Mouse (Mus musculus) frontal cortex, postnatal 25 days (tissue): Measurements from ENCODE around the gene Twf1.

Experiments
- DNase-seq, 2 experiments: peaks; one replicate each; pipeline ENCODE4 v3.0.0; 2022; ENCODE audit warnings: low spot score in 2 of 2

The Twf1 gene

DNA sequence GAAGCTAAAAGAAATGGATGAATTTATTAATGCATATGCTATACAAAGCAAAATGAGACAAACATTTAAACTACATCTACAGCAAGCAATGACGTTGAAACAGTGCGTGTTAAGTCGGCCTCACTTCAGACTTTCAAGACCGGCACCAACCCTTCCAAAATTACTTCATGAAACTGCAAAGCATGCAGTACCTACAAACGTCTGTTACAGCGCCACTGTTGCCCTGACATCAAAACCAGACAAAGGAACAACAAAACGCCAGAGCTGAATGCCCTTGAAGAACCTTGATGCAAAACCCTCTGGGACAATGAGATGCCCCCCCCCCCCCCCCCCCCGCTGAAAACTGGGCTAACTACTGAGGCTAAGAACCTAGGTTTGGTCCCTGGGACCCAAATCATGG lies 16.9 kb downstream of the Twf1 start:
- no peak for DNase-seq

DNA sequence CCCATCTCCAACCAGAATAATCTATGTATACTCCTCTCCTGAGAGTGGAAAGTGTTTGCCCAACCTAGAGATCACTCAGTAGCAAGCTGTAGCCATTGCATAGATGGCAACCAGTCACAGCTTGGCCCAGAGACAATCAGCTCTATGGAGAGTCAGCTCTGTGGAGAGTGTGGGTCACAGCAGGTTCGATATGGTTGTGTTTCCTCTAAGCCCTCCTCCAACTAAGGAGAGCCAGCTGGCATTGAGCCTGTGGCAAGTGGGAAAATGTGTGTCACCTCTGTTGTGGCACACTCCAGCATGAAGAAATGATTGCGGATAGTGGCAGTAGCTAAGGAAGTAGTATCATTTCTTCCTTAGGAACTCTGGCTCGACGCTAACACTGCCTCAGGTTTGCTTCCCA lies 18.2 kb downstream of the Twf1 start:
- no peak for DNase-seq

DNA sequence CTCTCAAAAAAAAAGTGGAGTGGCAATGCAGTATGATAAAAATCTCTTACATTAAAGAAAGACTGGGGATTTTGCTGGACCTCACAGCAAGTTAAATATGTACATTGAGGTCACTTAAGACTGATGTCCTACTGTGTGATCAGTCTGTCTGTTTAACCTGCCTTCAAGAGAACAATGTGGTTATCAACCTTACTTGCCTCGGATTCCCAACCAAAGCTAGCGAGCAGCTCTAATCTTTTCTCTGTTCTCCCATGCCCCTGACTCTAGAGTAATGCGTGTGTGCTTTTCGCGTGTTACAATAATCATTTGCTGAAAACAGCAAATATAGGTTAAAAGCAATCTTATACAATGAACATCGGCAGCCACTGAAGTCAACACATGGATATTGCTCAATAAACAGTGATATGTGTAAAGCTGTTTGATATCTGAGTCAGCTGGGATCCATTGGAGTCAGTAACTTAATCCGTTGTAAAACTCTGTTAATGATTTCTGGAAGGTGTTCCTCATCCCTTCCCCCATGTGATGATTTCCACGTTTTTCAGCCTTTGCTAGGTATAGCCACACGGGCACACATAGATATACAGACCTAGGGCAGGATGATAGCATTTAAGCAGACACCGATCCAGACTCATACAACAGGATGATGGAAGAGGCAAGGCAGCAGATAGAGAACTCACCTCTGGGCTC lies 21.1 kb downstream of the Twf1 start:
- DNase-seq = no peak

DNA sequence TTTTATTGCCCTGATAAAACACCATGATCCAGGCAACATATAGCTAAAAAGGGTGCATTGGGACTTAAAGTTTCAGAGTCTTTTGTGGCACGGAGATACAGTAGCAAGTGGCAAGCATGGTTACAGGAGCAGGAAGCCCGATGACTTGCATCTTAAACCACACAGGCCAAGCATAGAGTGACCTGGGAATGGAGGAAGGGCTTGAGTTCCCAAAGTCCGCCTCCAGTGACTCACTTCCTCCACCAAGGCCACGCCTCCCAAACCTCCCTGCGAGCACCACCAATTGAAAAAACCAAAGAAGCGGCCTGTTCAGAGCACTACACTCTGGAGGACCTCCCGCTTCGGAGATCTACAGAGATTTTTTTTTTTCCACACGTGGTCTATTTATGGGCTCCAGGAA lies 23.8 kb downstream of the Twf1 start:
- DNase-seq = no peak

DNA sequence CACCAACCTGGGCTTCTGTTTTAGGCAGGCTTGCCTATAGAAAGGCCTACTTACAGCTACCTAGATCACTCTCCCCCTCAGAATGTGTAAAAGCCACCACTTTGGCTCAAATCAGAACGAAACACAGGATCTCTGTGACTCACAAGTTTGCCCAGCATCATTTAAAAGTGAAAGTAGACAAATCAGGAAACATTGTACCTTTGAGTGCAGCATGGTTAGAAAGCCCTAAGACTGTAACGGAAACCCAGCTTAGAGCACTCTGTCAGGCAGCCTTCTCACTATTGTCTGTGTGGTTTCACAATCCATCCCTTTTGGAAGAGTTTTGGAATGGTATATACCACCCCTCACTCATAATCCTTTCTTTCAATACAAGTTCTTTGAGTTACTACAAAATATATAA lies 24.8 kb downstream of the Twf1 start:
- DNase-seq = no peak

DNA sequence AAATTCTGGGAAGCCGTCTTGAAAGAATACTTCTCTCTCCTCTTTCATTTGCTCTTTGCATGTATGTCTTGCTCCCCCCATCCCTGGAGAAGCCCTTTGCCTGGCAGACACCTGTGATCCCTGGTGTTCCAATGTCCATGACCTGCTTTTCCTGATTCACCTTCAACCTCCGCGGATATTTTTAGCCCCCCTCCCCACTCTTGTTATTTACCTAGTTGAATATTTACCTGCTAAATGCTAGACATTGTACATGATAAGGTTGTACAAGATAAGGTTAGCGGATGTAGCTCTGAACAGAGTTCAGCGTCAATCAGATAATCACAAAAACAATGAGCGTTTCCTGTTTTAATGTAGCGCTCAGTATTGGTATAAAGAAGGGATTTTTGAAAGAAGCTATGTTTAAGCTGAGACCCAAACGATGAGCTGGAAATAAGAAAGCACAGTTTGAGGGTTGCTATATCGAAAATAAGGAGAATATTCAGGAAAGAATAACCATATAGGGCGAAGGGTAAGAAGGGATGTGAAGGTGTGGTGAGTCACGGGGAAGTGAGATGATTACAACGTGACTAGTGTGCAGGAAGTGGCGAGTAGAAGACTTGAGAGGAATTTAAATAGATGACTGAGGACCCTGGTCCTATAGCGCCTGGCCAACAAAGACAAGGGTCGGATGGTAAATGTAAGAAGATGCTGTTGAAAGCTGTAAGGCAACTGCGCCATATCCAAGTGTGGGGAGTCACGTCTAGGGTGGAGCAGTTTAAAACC lies 30.6 kb downstream of the Twf1 start:
- DNase-seq = no peak

DNA sequence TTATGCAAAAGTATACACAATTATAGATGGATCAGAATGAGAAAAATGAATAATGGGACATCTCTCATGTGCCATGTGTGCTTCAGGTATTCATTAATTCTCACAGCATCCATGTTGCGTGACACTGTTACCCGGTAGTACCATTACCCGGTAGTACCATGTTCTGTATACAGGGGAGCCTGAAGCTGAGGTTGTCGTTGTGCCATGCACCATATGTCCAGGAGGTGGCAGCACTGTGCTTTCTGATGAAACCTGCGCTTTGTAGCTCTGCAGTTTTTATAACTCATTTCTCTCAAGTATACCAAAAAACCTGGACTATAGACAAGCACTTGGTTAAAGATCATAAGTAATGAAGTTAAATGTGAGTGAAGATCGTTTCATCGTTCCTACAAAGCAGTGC lies 32.2 kb downstream of the Twf1 start:
- peak; percentile 84 to 94 for DNase-seq

DNA sequence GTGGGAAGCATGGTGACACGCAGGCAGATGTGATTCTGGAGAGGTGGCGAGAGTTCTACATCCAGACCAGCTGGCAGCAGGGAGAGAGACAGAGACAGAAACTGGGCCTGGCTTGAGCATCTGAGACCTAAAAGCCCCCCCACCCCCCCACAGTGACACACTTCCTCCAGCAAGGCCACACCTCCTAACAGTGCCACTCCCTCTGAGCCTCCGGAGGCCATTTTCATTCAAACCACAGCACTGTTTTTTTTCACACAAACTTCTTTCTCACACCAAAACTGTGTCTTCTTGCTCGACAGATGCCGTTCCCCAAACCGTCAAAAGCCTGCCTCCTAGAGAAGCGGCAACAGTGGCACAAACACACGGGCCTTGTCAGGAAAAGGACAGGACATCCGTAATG lies 36.2 kb downstream of the Twf1 start:
- DNase-seq = no peak

DNA sequence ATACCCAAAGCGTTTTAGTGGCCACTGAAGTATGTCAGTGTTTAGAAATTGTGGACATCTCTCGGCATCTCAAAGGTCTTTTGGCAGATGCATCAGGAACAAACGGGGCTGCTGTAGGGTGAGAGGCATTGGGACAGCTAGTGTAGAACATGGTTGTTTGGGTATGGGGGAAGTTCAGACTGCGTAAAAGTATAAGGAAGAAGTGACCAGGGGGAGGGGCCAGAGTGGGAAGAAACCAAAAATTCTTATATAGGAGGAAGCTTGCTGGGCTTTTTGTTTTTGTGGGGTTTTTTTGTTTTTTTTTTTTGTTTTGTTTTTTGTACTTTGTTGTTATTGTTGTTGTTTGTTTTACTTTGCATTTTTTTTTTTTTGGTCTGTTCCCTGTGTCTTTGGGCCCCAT lies 44.8 kb downstream of the Twf1 start:
- DNase-seq = no peak

DNA sequence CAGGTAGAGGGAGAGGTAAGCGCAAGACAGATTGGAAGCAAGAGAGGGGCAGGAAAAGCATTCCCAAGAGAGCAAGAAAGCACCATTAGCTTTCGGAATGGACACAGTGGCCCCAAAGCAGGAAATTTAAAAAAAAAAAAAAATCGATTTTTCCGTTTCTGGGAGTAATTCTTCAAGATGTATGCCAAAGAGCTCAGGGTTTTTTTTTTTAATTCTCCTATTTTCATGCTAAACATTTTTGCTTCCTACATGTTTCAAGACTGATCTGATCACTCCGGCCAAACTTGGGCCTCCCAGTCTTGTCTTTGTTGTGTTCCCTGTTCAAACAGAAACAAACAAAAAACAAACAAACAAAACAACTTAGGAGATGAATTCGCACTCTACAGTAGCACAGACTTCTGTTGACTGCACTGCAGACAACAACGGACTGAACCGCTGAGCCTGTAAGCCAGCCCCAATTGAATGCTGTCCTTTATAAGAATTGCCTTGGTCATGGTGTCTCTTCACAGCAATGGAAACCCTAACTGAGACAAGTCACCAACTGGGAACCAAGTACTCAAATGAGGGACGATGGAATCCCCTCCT lies 45.5 kb downstream of the Twf1 start:
- no peak for DNase-seq

DNA sequence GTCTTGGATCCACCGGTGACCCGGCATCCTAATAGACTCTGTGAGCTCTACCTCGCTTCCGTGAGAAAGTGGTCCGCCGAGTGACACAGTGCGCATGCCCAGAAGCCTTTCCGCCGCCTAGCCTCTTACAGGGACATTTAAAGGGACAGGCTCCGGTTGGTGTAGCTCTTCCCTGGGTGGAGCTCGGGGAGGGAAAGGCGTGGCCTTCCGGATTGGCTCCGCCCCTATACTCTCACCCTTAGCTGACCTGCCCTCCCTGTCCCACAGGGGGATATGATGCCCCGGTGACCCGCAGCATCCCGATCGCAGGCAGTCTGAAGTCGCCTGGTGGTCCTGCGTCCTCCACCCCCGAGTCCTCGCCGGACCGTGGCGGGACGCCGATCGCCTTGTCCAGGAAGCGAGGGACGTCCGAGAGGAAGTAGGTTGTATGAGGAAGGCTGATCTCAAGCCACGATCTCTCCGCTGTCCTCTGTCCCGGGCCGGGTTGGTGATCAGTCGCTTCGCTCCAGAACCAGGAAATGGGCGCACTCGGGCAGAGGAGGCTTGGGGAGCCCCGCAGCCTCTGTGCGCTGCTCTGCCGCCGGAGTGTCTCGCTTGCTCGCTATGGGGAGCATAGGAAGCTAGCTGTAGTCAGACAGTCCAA lies 46.2 kb downstream of the Twf1 start, which contains the start of the genes Pus7l and Irak4:
Gene Pus7l, minus strand, starts transcription at position 139 of the 643 bp plus-strand sequence.
Gene Irak4, plus strand, starts transcription at position 235 of the 643 bp plus-strand sequence.
- peak; percentile 80 to 81 for DNase-seq

DNA sequence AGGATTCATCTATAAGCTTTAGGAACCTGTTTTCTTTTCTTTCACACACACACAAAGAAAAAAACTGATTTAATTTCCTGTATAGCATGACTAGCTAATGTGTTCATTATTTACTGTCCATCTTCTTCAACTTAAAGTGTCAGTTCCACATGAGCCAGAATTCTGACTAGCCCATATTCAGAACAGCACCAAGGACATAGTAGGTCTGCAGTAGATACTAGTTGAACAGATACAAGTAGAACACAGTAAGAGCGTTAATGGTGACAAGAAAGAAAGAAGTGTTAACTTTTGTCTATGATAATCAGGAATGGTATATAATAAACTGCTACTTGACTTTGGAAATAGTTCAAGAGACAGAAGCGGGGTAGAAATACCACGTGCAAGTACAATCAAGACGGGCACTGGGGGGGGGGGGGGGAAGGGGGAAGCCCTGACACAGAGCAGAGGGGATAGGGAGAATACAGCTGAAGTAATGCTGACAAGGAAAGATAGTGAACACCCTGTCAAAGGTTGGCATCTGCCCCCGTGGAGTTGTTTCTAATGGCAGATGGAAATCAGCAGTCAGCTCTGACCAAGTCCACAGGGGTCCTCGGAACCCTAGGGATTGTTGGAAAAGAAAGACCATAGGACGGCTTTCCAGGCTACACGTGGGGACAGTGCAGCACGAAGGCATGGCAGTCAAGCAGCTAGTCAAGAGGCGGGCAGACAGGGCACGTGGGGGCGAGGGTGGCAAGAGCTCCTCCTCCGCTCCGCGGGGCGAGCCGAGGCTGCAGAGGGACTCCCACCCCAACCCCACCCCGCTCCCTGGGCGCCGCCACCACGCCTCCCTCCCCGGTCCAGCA lies 46.9 kb downstream of the Twf1 start:
- no peak for DNase-seq

DNA sequence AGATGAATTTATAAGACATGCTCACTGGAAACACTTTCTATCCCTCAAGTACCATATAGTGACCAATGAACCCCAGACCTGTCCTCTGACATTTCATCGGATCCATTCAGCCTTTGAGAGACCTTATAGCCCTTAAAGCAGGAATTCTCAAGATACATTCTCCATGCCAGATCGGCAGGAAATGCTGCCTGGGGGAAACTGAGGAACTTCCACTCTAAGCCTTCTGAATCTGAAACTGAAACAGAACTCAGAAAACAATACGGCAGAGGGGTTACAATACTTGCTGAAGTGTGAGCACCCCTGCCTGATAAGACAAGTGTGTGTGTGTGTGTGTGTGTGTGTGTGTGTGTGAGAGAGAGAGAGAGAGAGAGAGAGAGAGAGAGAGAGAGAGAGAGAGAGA lies 50.4 kb downstream of the Twf1 start:
- no peak for DNase-seq

DNA sequence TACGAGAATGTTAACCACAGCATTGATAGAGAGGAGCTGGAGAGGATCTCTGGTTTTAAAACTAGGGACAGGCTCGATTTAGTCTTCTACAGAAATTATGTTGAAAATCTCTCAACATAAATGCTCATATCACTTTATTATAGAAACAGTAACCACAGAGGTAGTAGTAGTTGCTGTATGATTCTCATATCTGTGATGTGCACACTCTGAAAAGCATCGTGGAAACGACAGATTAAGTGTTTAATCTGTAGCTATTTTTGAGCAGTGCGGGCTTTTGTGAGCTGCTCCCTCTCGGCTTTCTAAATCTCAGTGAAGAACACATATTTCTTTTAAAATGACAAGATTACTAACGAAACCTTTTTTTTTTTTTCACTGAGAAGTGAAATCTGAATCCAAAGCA lies 54.2 kb downstream of the Twf1 start:
- no peak for DNase-seq

DNA sequence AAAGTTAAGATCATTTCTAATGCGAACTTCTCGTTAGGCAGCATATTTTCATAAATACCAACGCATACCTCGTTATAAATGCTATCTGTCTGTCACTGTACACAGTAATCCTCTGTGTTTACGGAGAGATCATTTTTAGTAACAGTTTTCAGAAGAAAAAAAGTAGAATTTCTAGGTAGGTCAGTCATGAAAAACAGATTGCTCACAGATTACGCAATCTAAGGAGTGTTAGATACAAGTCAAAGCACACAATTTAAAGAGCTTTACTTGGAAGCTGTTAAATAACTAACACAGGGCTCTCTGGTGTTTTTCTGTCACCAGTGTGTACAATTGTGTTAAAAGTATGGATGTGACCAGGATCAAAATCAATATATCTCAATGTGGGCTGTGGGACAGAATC lies 56.7 kb downstream of the Twf1 start:
- DNase-seq = no peak

DNA sequence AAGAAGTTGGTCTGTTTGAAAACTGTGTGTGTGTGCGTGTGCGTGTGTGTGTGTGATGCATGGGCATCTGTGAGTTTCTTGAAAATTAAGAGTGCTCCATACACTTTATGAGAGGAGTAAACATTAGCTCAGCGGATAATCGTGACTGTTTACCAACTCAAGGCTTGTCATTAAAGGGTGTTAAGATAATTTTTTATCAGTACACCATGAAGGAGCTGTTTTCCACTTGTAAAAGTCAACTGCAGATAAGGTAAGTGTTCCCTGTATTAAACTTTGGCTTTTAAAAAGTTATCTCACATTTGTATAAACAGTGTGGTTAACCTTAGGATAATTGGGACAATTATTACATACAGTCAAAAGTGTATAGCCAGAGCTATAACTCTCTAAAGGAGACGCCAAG lies 57.4 kb downstream of the Twf1 start:
- DNase-seq = no peak

DNA sequence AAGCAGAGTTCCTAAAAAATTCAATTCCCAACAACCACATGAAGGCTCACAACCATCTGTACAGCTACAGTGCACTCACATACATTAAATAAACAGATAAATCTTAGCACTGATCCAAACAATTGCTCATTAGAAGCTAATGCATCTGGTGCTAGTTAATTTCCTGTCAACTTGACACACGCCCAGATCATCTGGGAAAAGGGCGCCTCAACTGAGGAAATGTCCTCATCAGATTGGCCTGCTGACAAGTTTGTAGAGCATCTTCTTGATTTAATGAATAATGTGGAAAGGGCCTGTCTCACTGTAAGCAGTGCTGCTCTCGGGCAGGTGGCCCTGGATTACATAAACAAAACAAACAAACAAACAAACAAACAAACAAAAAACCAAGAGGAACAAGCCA lies 59.2 kb downstream of the Twf1 start:
- DNase-seq = no peak
